Comparison of ENCODE assay signal across 26 mouse cellular contexts in the genomic region with DNA sequence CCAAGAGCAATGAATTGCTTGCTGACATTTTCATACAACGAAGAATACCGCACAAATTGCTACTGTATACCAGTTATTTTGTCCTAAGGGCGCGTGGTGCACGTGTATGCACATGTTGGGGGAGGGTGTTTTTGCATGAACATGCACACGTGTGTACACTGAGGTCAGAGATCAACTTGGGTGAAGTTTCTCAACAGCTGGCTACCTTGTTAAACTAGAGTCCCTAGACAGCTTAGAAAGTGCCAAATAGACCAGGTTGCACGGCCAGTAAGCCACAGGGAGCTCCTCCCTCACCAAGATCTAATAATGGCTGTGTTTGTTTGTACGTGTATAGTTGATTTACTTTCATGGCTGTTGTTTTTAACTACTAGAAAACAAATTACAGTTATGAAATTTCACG. TPM values are rescaled to one million over a fixed set of nuclear protein-coding genes. Genes with fewer than 3 reads are reported as not detected.
A peak's percentile ranks its signal among the peaks of the same experiment; 100 is the strongest.
DNase-seq lines count a peak whose midpoint lies in the region; ATAC-seq and TF ChIP-seq lines count a peak whose summit lies in the region.
"Had no signal": no experiment of that assay in that cellular context is flagged by ENCODE, and none has a peak within 500 bp of the region (broad histone marks: within the 10 kb centered on the region; RNA-seq: fewer than 3 reads in every experiment).

No protein-coding gene starts in this region.

- H3K4me1 ChIP-seq in liver, adult 2 months (ENCODE audit: control insufficient read depth, insufficient read depth, low read length) = peaks cover 4% of the 10 kb centered on the region; the same call in 1 of the 2 replicates
- H3K4me1 ChIP-seq in liver, embryonic 12.5 days = no peaks in the 10 kb centered on the region; the same call in 1 of the 2 replicates
- H3K4me1 ChIP-seq in CH12.LX (ENCODE audit: control insufficient read depth in 1 of 2, insufficient read depth in 2 of 2) = peaks cover 2 to 15% of the 10 kb centered on the region in 2 experiments; a peak in 3 of 4 replicates
- H3K4me1 ChIP-seq: embryonic facial prominence, embryonic 13.5 days; embryonic facial prominence, embryonic 15.5 days; forebrain, embryonic 13.5 days; forebrain, embryonic 15.5 days had no signal

- H3K4me2 ChIP-seq in liver, embryonic 12.5 days = no peak overlapping the region
- H3K4me2 ChIP-seq in CH12.LX (ENCODE audit: insufficient read depth, low read depth, poor library complexity, severe bottlenecking) = no peak overlapping the region
- H3K4me2 ChIP-seq: embryonic facial prominence, embryonic 13.5 days; embryonic facial prominence, embryonic 15.5 days; forebrain, embryonic 13.5 days; forebrain, embryonic 15.5 days had no signal

- H3K9ac ChIP-seq in liver, adult 2 months (ENCODE audit: low read depth, low read length) = no peak overlapping the region
- H3K9ac ChIP-seq in liver, embryonic 12.5 days = no peak overlapping the region
- no peak overlapping the region for H3K9ac ChIP-seq in CH12.LX (ENCODE audit: insufficient read depth, low read depth)
- H3K9ac ChIP-seq: embryonic facial prominence, embryonic 13.5 days; embryonic facial prominence, embryonic 15.5 days; forebrain, embryonic 13.5 days; forebrain, embryonic 15.5 days; forebrain, postnatal 0 days had no signal

- no peak for TF ChIP-seq EP300 in CH12.LX (IDR thresholded peaks at IDR 0.05; ENCODE audit: low read length)

- H3K4me3 ChIP-seq in liver, adult 2 months (ENCODE audit: insufficient read depth, low read depth, low read length) = no peak overlapping the region
- H3K4me3 ChIP-seq in liver, embryonic 12.5 days = no peak overlapping the region
- no peak overlapping the region for H3K4me3 ChIP-seq in CH12.LX (replicated peaks in 1 of 3; ENCODE audit: low read depth in 2 of 3, low read length in 2 of 3, poor library complexity in 1 of 3)
- H3K4me3 ChIP-seq: embryonic facial prominence, embryonic 13.5 days; embryonic facial prominence, embryonic 15.5 days; erythroblast, embryonic 14.5 days; forebrain, embryonic 13.5 days; forebrain, embryonic 15.5 days had no signal

- WGBS in liver, adult 2 months = 54% methylated on average over 9 of the region's 9 CpGs
- 75% methylated on average over 9 of the region's 9 CpGs for WGBS in liver, embryonic 12.5 days (ENCODE audit: insufficient replicate concordance)

- DNase-seq in adrenal gland, postnatal 10 days = peak; percentile 10
- DNase-seq in adrenal gland, adult 2 months = no peak
- DNase-seq in liver, adult 2 months (ENCODE audit: extremely low read depth, low read depth, low spot score) = peak; percentile 94
- no peak for DNase-seq in CH12.LX (ENCODE audit: extremely low read depth)
- peak; percentile 18 for DNase-seq in fat pad, adult 2 months (ENCODE audit: extremely low read depth, low read depth, low spot score)
- no peak for DNase-seq in adrenal gland, postnatal 4 days (ENCODE audit: low spot score in 2 of 2)
- DNase-seq: adrenal gland, postnatal 36 days; B cell, adult 2 months; cerebellum, adult 11 months; cerebellum, adult 18-20 months; cerebellum, adult 8-10 months; cerebellum, adult 9-11 months; cerebellum, postnatal 14 days; cerebellum, postnatal 36 days; embryo, embryonic 11 days; forebrain, postnatal 0 days had no signal

- in situ Hi-C loops in CH12.LX (cut with MboI; ENCODE audit: low pct_ligation_motif_present, low pct_unique_long_range_greater_than_20kb, low sequenced_read_pairs) = no loop called here

- no peak for TF ChIP-seq RAD21 in CH12.LX (IDR thresholded peaks at IDR 0.05; ENCODE audit: low read depth, low read length)

- ATAC-seq in liver, embryonic 12.5 days = no peak
- ATAC-seq: activated CD4-positive, CD25-positive, alpha-beta regulatory T cell, adult 4 months; CD4-positive, CD25-positive, alpha-beta regulatory T cell, adult 4 months; forebrain, embryonic 13.5 days; forebrain, embryonic 15.5 days; forebrain, postnatal 0 days; Patski had no signal

- no peak overlapping the region for H3K27ac ChIP-seq in liver, adult 2 months (replicated peaks; ENCODE audit: insufficient read depth, low read depth, low read length)
- no peak overlapping the region for H3K27ac ChIP-seq in liver, embryonic 12.5 days
- H3K27ac ChIP-seq in CH12.LX (ENCODE audit: insufficient read depth, low read depth) = no peak overlapping the region
- H3K27ac ChIP-seq: embryonic facial prominence, embryonic 13.5 days; embryonic facial prominence, embryonic 15.5 days; forebrain, embryonic 13.5 days; forebrain, embryonic 15.5 days had no signal

- peaks cover 11% of the 10 kb centered on the region; the same call in 1 of the 2 replicates for H3K9me3 ChIP-seq in liver, embryonic 12.5 days (replicated peaks)
- no peaks in the 10 kb centered on the region for H3K9me3 ChIP-seq in CH12.LX (replicated peaks; ENCODE audit: low read length)
- H3K9me3 ChIP-seq: embryonic facial prominence, embryonic 15.5 days; forebrain, embryonic 15.5 days had no signal

- H3K79me2 ChIP-seq in liver, adult 2 months (ENCODE audit: control insufficient read depth, insufficient read depth, low read length) = no peaks in the 10 kb centered on the region
- no peaks in the 10 kb centered on the region for H3K79me2 ChIP-seq in CH12.LX (replicated peaks; ENCODE audit: control insufficient read depth, extremely low read depth, insufficient read depth, poor library complexity, severe bottlenecking)

- H3K36me3 ChIP-seq in liver, adult 2 months (ENCODE audit: control insufficient read depth, insufficient read depth, low read length) = no peaks in the 10 kb centered on the region
- no peaks in the 10 kb centered on the region for H3K36me3 ChIP-seq in liver, embryonic 12.5 days
- no peaks in the 10 kb centered on the region for H3K36me3 ChIP-seq in CH12.LX (replicated peaks in 1 of 2; ENCODE audit: control insufficient read depth in 1 of 2, insufficient read depth in 1 of 2, low read length in 1 of 2)
- H3K36me3 ChIP-seq: embryonic facial prominence, embryonic 13.5 days; embryonic facial prominence, embryonic 15.5 days; forebrain, embryonic 15.5 days; G1E had no signal

- dilution Hi-C loops in CH12.LX (cut with MboI; ENCODE audit: extremely low pct_ligation_motif_present, extremely low pct_unique_long_range_greater_than_20kb, low sequenced_read_pairs) = no loop called here

- H3K27me3 ChIP-seq in liver, adult 2 months (ENCODE audit: control insufficient read depth, insufficient read depth, low read length) = no peaks in the 10 kb centered on the region
- no peaks in the 10 kb centered on the region for H3K27me3 ChIP-seq in liver, embryonic 12.5 days (replicated peaks)
- no peaks in the 10 kb centered on the region for H3K27me3 ChIP-seq in CH12.LX (replicated peaks)
- H3K27me3 ChIP-seq: embryonic facial prominence, embryonic 13.5 days; embryonic facial prominence, embryonic 15.5 days; forebrain, embryonic 13.5 days; forebrain, embryonic 15.5 days; Patski had no signal

- TF ChIP-seq POLR2A in liver, adult 2 months (IDR thresholded peaks at IDR 0.05; ENCODE audit: extremely low read depth, insufficient read depth, low read length) = no peak
- no peak for TF ChIP-seq POLR2A in CH12.LX (IDR thresholded peaks at IDR 0.05; ENCODE audit: low read depth, low read length)

- no peak for TF ChIP-seq CTCF in liver, adult 2 months (IDR thresholded peaks at IDR 0.05; ENCODE audit: low read depth, low read length)
- TF ChIP-seq CTCF in CH12.LX (conservative IDR thresholded peaks at IDR 0.05 in 1 of 2, IDR thresholded peaks at IDR 0.05 in 1 of 2; ENCODE audit: low read depth in 2 of 2, low read length in 2 of 2) = no peak

TF ChIP-seq in CH12.LX, 34 proteins besides CTCF, POLR2A, EP300 and RAD21:
- TF ChIP-seq JUND (conservative IDR thresholded peaks at IDR 0.05; ENCODE audit: low read depth, low read length) (no peak), ZMIZ1 (IDR thresholded peaks at IDR 0.05; ENCODE audit: low read depth, low read length) (no peak), ETS1 (conservative IDR thresholded peaks at IDR 0.05; ENCODE audit: low read depth, low read length) (no peak), UBTF (IDR thresholded peaks at IDR 0.05; ENCODE audit: low read depth, low read length) (no peak), BHLHE40 (IDR thresholded peaks at IDR 0.05; ENCODE audit: low read depth, low read length) (peak; percentile 70), CHD1 (IDR thresholded peaks at IDR 0.05; ENCODE audit: low read depth, low read length) (no peak)

RNA-seq across cellular contexts. Expression of gene Ing2, which starts 25.8 kb away (rescaled TPM):
- total RNA-seq in adrenal gland, postnatal 10 days (2021) = 10 to 100 TPM; 18.4 to 23.0 TPM
- total RNA-seq in adrenal gland, adult 2 months (2021) = 10 to 100 TPM; 20.0 to 24.9 TPM
- 1.7 and 1.9 TPM in 2 replicates for polyA plus RNA-seq in adrenal gland, adult 2 months (2012; rRNA removed)
- 6.1 and 11.4 TPM in 2 replicates for total RNA-seq in liver, adult 2 months (2014; rRNA removed)
- polyA plus RNA-seq in liver, adult 2 months (2012; rRNA removed) = 1.6 and 2.6 TPM in 2 replicates
- 14.9 and 15.1 TPM in 2 replicates for polyA plus RNA-seq in liver, embryonic 12.5 days (2016; fragmentation: Nextera tagmentation; extraction: Ambion mirVana)
- total RNA-seq in CH12.LX (2012; rRNA removed) (5.9 and 7.2 TPM in 2 replicates), CH12.LX (2014; rRNA removed) (16.8 and 21.4 TPM in 2 replicates)
- polyA plus RNA-seq in CH12.LX (2012; ENCODE audit: insufficient read length, low read depth) = 22.0 and 25.1 TPM in 2 replicates
- 10 to 100 TPM; 26.4 to 29.4 TPM for total RNA-seq in adrenal gland, postnatal 4 days (2021)

Comparison
In these comparisons a context has a peak if more than half of its experiments do, and no peak if none do; other contexts are left out.
1. DNase-seq: peak in adrenal gland, postnatal 10 days (single experiment), liver, adult 2 months (single experiment) and fat pad, adult 2 months (single experiment); none in adrenal gland, adult 2 months (single experiment), CH12.LX (single experiment) and adrenal gland, postnatal 4 days (0 of 2).